Mouse (Mus musculus): ENCODE measurements around the gene Antxr1. TPM values are rescaled to one million over a fixed set of nuclear protein-coding genes. Genes with fewer than 3 reads are reported as not detected.
A peak's percentile ranks its signal among the peaks of the same experiment; 100 is the strongest.

The Antxr1 gene
- 7.4 and 7.7 TPM in 2 replicates for polyA plus RNA-seq (2014; fragmentation: Nextera tagmentation; extraction: Ambion mirVana)

DNA sequence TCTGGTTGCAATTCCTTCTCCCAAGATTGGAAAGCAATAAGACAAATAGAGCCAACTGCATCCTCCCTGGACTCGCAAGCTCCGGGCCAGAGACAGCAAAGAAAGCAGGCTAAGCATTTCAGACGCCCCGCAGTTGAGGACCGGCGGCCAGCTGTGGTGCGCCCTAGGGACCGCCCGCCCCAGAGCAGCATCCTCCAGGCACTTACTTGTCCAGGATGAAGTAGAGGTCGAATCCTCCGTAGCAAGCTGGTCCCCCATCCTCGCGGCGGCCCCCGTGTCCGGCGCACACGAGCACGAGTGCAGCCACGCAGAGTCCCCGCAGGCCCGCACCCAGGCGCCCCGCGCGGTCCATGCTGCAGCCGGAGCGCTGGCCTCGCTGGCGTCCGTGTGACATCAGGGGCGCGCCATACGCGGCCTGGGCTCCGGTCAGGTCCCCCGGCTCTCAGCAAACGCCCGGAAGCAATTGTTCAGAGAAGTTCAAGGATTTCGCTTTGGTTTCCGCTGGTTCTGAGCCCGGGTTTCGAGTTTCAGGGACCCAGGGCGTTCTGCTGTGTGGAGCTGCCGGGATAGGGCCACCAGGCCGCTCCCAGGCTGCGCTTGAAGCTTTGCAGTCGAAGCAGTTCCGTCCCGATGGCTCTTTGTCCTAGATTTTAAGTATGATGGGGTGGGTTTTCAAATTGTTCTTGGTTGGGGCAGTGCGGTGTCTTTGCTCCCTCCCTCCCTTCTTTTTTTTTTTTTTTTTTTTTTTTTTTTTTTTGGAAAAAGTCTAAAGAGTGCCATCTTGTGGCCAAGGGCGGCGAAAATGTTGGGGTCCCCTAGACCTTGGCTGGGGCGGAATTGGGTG lies at the start of gene Antxr1:
Gene Antxr1 (minus strand): TSS at position 731 of the 844 bp plus-strand sequence.
- no peaks in the 10 kb centered on the region for H3K27me3 ChIP-seq (ENCODE audit: control insufficient read depth, insufficient read depth, low read length)
- peak within 1 kb of the TSS; percentile 60 for H3K4me2 ChIP-seq (replicated peaks; ENCODE audit: low read depth, low read length)
- peak within 1 kb of the TSS; percentile 54 for H3K4me3 ChIP-seq (ENCODE audit: low read length)
- peak within 1 kb of the TSS; percentile 40 for H3K27ac ChIP-seq (ENCODE audit: low read depth, low read length)
- H3K36me3 ChIP-seq (ENCODE audit: control insufficient read depth, insufficient read depth, low read length), result no peaks in the 10 kb centered on the region
- H3K4me1 ChIP-seq (ENCODE audit: control insufficient read depth, insufficient read depth, low read length), result peaks cover 8% of the 10 kb centered on the region; the same call in 1 of the 2 replicates
- peak within 1 kb of the TSS; percentile 77 for H3K9ac ChIP-seq (ENCODE audit: low read depth, low read length)
- H3K9me3 ChIP-seq (ENCODE audit: control insufficient read depth, low read length), result no peaks in the 10 kb centered on the region
- ATAC-seq (ENCODE audit: low FRiP score, low TSS enrichment), result peak; percentile 73
- under 1% methylated on average over 54 of the region's 54 CpGs for WGBS

DNA sequence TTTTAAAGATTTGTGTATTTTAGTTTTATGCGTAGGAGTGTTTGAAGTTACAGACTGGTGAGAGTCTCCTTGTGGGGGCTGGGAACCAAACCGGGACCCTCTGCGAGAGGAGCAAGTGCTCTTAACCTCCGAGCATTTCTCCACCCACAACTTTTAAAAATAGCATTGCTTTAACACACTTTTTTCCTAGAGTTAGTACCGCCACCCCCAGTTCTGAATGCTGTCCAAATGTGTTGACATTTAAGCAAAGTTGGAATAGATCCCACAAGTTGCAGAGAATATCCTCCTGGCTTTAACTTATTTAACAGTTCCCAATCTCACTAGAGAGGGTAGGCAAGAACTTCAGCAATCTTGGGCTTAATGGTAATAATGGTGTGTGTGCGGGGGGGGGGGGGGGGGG lies 49.1 kb upstream of the Antxr1 start:
- Histone ChIP-seq H3K36me3 (ENCODE audit: control insufficient read depth, insufficient read depth, low read length) (no peaks in the 10 kb centered on the region), H3K9me3 (ENCODE audit: control insufficient read depth, low read length) (no peaks in the 10 kb centered on the region), H3K9ac (ENCODE audit: low read depth, low read length) (no peak overlapping the region), H3K4me1 (ENCODE audit: control insufficient read depth, insufficient read depth, low read length) (no peaks in the 10 kb centered on the region), H3K4me3 (ENCODE audit: low read length) (no peak overlapping the region; the same call in 1 of the 2 replicates), H3K27me3 (ENCODE audit: control insufficient read depth, insufficient read depth, low read length) (peaks cover 5% of the 10 kb centered on the region), H3K27ac (ENCODE audit: low read depth, low read length) (no peak overlapping the region), H3K4me2 (replicated peaks; ENCODE audit: low read depth, low read length) (peak overlapping the region; percentile 35; the same call in 1 of the 2 replicates)
- 43% methylated on average over 6 of the region's 6 CpGs for WGBS
- no peak for ATAC-seq (ENCODE audit: low FRiP score, low TSS enrichment)

- H3K9me3 ChIP-seq (ENCODE audit: control insufficient read depth, low read length), result no peaks in the 10 kb centered on the region
- H3K4me3 ChIP-seq (ENCODE audit: low read length), result peak overlapping the region; percentile 22
- ATAC-seq (ENCODE audit: low FRiP score, low TSS enrichment), result peak; percentile 59; the same call in 1 of the 2 replicates
- peak overlapping the region; percentile 35 for H3K4me2 ChIP-seq (replicated peaks; ENCODE audit: low read depth, low read length)
- H3K36me3 ChIP-seq (ENCODE audit: control insufficient read depth, insufficient read depth, low read length), result no peaks in the 10 kb centered on the region
- no peak overlapping the region for H3K9ac ChIP-seq (ENCODE audit: low read depth, low read length)
- no peaks in the 10 kb centered on the region for H3K4me1 ChIP-seq (ENCODE audit: control insufficient read depth, insufficient read depth, low read length)
- WGBS, result 15% methylated on average over 24 of the region's 24 CpGs
- H3K27me3 ChIP-seq (ENCODE audit: control insufficient read depth, insufficient read depth, low read length), result peaks cover 5% of the 10 kb centered on the region
- no peak overlapping the region for H3K27ac ChIP-seq (ENCODE audit: low read depth, low read length)
Observed at GRCm38 (mm10) chr6:87383926-87384691, 48.5 kb upstream of the Antxr1 start.

GRCm38 (mm10) chr6:87373057-87373456 lies 37.4 kb upstream of the Antxr1 start, which contains the start of gene Gkn2:
TSS of gene Gkn2 (plus strand) at chr6:87373357.
- WGBS, result 88% methylated on average over 9 of the region's 9 CpGs
- no peak for ATAC-seq (ENCODE audit: low FRiP score, low TSS enrichment)

DNA sequence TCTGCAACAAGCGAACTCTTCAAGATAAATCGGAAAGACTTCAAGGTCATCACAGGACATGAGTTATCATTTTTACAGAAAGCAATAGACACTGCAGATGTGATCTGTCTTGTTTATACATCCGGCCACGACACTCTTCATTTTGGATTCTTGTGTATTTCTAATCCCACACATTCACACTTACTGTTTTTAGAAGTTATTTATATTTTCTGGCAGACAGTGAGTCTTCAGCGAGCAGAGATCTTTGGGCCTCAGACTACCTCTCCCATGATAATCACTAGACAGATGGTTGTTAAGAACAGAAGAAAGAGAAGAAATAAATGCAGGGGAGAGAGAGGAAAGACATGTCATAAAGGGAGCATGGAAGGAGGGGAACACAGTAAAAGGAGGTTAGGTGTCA lies 33.6 kb upstream of the Antxr1 start:
- no peaks in the 10 kb centered on the region for H3K9me3 ChIP-seq (ENCODE audit: control insufficient read depth, low read length)
- WGBS, result 82% methylated on average over 5 of the region's 5 CpGs
- no peak overlapping the region for H3K4me2 ChIP-seq (replicated peaks; ENCODE audit: low read depth, low read length)
- no peak overlapping the region for H3K27ac ChIP-seq (ENCODE audit: low read depth, low read length)
- H3K4me1 ChIP-seq (ENCODE audit: control insufficient read depth, insufficient read depth, low read length), result no peaks in the 10 kb centered on the region
- H3K9ac ChIP-seq (ENCODE audit: low read depth, low read length), result no peak overlapping the region
- H3K27me3 ChIP-seq (ENCODE audit: control insufficient read depth, insufficient read depth, low read length), result no peaks in the 10 kb centered on the region
- H3K36me3 ChIP-seq (ENCODE audit: control insufficient read depth, insufficient read depth, low read length), result no peaks in the 10 kb centered on the region
- no peak overlapping the region for H3K4me3 ChIP-seq (ENCODE audit: low read length)
- no peak for ATAC-seq (ENCODE audit: low FRiP score, low TSS enrichment)

More at GRCm38 (mm10) chr6:87373057-87373456, 37.4 kb upstream of the Antxr1 start, which contains the start of gene Gkn2:
- Histone ChIP-seq H3K4me3 (ENCODE audit: low read length) (no peak within 1 kb of the TSS), H3K4me2 (replicated peaks; ENCODE audit: low read depth, low read length) (no peak within 1 kb of the TSS), H3K9ac (ENCODE audit: low read depth, low read length) (no peak within 1 kb of the TSS), H3K36me3 (ENCODE audit: control insufficient read depth, insufficient read depth, low read length) (no peaks in the 10 kb centered on the region), H3K27ac (ENCODE audit: low read depth, low read length) (no peak within 1 kb of the TSS), H3K9me3 (ENCODE audit: control insufficient read depth, low read length) (no peaks in the 10 kb centered on the region), H3K27me3 (ENCODE audit: control insufficient read depth, insufficient read depth, low read length) (no peaks in the 10 kb centered on the region), H3K4me1 (ENCODE audit: control insufficient read depth, insufficient read depth, low read length) (no peaks in the 10 kb centered on the region)

DNA sequence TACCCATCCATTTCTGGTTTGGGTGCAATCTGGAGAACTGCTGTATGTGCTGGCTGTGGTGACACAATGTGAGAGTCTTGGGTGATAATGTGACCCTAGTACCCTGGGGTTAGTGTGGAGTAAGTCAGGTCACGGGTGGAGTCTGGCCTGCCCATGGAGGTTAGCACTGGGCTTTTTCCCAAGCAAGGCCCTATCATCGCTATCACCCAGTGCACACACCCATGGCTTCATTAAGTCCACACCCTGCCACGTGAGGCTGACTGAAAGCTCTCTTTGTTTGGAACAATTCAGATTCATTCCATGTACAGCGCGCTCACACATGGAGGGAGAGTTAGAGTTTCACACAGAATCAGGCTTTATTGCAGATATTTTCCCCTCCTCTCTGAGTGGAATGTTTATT lies 18.8 kb upstream of the Antxr1 start:
- H3K27ac ChIP-seq (ENCODE audit: low read depth, low read length), result no peak overlapping the region
- no peak overlapping the region for H3K4me3 ChIP-seq (ENCODE audit: low read length)
- ATAC-seq (ENCODE audit: low FRiP score, low TSS enrichment), result no peak
- no peak overlapping the region for H3K4me2 ChIP-seq (replicated peaks; ENCODE audit: low read depth, low read length)
- H3K27me3 ChIP-seq (ENCODE audit: control insufficient read depth, insufficient read depth, low read length), result no peaks in the 10 kb centered on the region
- no peaks in the 10 kb centered on the region for H3K4me1 ChIP-seq (ENCODE audit: control insufficient read depth, insufficient read depth, low read length)
- H3K9me3 ChIP-seq (ENCODE audit: control insufficient read depth, low read length), result no peaks in the 10 kb centered on the region
- no peak overlapping the region for H3K9ac ChIP-seq (ENCODE audit: low read depth, low read length)
- H3K36me3 ChIP-seq (ENCODE audit: control insufficient read depth, insufficient read depth, low read length), result no peaks in the 10 kb centered on the region
- 83% methylated on average over 5 of the region's 5 CpGs for WGBS

GRCm38 (mm10) chr6:87350829-87351228 lies 15.2 kb upstream of the Antxr1 start, which contains the start of gene Gkn1:
TSS of gene Gkn1 (minus strand) at chr6:87350942.
- Histone ChIP-seq H3K36me3 (ENCODE audit: control insufficient read depth, insufficient read depth, low read length) (no peaks in the 10 kb centered on the region), H3K9ac (ENCODE audit: low read depth, low read length) (no peak within 1 kb of the TSS), H3K9me3 (ENCODE audit: control insufficient read depth, low read length) (no peaks in the 10 kb centered on the region), H3K4me3 (ENCODE audit: low read length) (no peak within 1 kb of the TSS), H3K27ac (ENCODE audit: low read depth, low read length) (no peak within 1 kb of the TSS), H3K27me3 (ENCODE audit: control insufficient read depth, insufficient read depth, low read length) (no peaks in the 10 kb centered on the region), H3K4me2 (replicated peaks; ENCODE audit: low read depth, low read length) (no peak within 1 kb of the TSS), H3K4me1 (ENCODE audit: control insufficient read depth, insufficient read depth, low read length) (no peaks in the 10 kb centered on the region)
- ATAC-seq (ENCODE audit: low FRiP score, low TSS enrichment), result no peak
- WGBS, result 87% methylated on average over 8 of the region's 8 CpGs

GRCm38 (mm10) chr6:87335935-87336295 lies 294 bp upstream of the Antxr1 start:
- H3K36me3 ChIP-seq (ENCODE audit: control insufficient read depth, insufficient read depth, low read length), result no peaks in the 10 kb centered on the region
- no peaks in the 10 kb centered on the region for H3K27me3 ChIP-seq (ENCODE audit: control insufficient read depth, insufficient read depth, low read length)
- H3K27ac ChIP-seq (ENCODE audit: low read depth, low read length), result no peak overlapping the region
- no peak overlapping the region for H3K9ac ChIP-seq (ENCODE audit: low read depth, low read length)
- 34% methylated on average over 6 of the region's 6 CpGs for WGBS
- no peak overlapping the region; the same call in 1 of the 2 replicates for H3K4me3 ChIP-seq (ENCODE audit: low read length)
- H3K9me3 ChIP-seq (ENCODE audit: control insufficient read depth, low read length), result no peaks in the 10 kb centered on the region
- ATAC-seq (ENCODE audit: low FRiP score, low TSS enrichment), result no peak
- no peak overlapping the region; the same call in 1 of the 2 replicates for H3K4me2 ChIP-seq (replicated peaks; ENCODE audit: low read depth, low read length)
- H3K4me1 ChIP-seq (ENCODE audit: control insufficient read depth, insufficient read depth, low read length), result peaks cover 8% of the 10 kb centered on the region; the same call in 1 of the 2 replicates
